Mouse (Mus musculus): ENCODE measurements around the gene Qrich2.
"Not testable (repeated sequence)": the region's sequence is repeated elsewhere in the genome, so short reads cannot be mapped to it uniquely, and the experiment has no call there.

The Qrich2 gene

DNA sequence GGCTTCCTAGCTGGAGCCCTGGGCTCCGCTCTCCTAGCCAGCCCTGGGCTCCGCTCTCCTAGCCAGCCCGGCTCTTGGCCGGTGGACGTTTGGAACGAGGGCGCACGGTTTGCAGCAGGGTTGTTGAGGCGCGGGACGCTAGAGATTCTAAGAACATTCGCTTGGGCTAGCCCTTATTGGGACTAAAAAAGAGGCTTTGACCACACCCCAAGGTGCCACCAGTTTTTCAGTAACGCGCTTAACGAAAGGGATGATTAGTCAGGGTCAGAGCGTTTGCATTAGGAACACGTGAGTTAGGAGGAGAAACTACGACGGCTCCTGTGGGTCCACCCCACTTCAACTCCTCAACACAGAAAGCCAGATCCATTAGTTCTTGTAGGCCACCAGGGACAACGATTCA is at the start of gene Qrich2:
Gene Qrich2 (minus strand): TSS at position 101 of the 400 bp plus-strand sequence.
- no peak for DNase-seq

DNA sequence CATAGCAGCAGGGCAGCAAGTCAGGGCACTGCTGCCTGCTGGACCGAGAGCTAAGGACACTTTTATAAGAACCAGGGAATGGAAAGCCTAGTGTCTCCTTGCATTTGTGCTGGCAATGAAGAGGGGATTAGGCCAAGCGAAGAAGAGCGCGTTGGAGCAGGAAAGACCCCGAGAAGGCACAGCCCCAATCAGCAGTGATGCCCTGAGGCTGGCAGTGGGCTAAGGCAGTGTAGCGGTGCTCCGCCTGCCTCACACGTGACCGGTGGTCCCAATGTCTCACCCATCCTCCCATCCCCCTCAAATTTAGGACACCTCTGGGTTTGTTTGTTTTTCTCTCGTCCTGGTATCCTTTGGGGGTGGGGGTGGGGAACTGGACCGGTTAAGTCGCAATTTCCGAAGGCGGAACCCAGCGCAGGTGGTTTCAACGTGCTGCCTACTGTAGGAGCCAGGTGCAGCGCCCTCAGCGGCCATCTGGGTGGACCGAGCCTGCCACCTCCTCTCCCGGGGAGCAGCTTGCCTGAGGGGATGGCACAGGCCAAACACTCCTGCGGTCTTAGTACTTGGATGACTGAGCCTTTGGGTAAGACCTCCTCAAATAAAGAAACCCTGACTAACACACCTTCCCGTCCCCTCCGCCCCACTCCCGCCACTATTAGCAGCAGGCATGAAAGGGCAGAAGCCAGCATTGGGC is 49.4 kb upstream of the Qrich2 start:
- DNase-seq = no peak

DNA sequence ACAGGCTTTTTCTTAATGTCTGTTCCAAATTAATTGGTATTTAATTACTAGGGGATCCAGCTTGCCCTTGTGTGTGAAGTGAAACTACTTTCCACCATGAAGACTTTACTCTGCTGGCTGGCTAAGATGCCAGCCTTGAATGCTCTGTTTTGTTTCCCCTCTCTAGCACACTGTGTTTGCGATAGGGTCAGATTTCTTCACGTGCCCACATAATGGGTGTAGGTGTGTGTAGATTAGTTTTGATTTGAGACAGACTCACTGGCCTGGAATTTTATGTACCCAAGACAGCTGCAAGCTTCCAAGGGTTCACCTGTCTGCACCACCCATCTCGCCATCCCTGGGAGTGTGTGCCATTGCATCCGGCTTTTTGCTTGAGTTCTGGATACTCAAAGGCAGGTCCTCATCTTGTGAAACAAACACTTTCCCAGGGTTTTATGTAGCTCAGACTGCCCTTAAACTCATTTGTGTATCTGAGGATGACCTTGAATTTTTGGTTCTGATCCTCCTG is 47.5 kb upstream of the Qrich2 start:
- no peak for DNase-seq

DNA sequence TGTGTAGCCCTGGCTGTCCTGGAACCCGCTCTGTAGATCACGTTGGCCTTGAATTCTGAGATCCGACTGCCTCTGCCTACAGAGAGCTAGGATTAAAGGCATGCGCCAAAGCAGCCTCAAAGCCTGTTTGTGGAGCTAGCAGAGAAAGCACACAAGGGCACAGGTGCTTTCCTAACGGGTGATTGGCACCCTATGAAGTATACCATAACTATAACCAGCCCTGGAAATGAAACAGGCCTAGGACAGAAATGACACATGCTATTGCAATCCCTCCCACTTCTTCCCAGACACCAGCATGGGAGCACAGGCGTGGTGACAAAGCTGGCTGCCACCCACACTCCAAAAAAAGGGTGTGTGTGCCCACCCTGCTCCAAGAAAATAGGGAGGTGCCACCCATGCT is 46.9 kb upstream of the Qrich2 start:
- DNase-seq = no peak

DNA sequence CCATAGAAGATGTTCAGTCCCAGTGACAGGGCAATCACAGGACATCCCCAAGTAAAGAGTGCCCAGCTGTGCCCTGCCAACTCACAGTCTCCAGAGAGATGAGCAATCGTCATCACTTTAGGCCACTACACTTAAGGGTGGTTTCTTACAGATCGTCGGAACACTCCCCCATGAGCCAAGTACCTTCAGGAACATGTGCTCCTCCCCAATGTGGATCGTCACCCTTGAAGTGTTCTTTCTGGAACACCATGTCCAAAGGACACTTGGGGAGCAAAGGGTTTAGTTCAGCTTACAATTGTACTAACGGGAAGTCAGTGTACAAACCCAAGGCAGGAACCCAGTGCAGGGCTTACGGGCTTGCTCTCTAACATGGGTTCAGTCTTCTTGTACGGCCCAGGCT is 46.1 kb upstream of the Qrich2 start:
- DNase-seq = no peak

DNA sequence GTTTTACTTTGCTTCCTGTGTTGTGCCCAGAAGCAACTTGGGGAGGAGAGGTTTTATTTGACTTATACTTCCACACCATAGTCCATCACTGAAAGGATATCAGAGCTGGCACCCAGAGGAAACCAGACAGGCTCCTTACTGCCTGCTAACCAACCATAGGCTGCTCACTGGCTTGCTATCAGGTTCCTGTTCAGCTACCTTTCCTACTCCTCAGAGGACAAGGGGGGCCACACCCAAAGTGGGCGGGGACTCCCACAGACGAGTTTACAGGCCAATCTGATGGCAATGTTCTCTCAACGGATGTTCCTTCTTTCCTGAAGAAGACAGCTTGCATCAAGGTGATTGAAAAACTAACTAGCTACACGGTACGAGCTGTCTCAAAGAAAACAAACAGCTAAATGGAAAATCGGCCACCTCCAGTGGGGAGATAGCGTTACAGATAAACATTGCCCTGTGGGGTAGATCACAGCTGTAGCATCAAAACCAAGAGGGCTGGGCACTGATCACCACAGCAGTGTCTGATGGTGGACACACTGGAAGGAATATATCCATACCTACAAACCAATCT is 45.3 kb upstream of the Qrich2 start:
- DNase-seq = no peak

DNA sequence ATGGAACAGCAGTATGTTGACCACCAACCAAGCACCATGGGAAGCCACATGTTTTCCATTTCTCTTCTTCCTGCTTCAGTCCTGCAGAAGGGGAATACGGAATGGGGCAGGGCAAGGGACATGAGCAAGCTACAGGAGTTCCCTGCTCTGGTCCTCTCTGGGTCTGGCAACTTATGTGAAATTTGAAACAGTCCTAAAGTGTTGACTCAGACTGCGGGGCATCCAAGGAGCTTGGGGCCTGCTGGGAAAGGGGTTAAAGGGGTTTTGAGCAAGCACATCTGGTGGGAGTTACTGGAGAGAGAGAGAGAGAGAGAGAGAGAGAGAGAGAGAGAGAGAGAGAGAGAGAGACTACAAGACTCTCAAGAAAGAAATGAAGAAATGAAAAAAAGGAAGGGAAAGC is 42.6 kb upstream of the Qrich2 start:
- DNase-seq = no peak

DNA sequence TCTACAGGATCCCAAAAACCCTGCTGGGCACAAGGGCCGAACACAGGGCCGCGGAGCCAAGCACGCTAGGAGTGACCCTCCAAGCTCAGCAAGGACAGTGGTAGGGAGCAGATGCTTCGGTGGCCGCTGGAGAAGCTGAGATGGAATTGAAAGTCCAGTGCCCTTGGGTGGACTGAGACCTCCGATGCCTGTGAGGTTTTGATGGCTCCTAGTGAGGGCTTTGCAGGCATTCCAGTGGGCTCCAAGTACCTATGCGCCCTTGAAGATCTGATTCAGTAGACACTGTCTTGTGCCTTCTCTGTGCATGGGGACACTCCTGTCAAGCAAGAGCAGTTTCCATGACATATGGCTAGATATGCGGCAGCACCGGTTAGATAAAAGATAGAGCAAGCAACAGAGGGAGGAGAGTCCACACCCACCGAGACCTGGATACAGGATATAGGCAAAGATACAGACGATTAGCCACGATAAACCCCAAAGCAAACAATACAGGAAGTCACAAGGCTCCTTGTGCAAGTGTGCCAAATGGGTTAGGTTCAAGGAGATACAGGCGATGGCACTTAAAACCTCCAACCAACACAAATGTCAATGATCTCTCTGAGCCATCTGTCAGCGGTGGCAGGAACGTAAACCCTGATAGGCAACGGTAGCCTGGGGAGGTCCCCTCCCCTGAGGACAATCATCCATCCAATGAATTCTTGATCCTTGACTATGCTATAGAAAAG is 40.3 kb upstream of the Qrich2 start:
- no peak for DNase-seq

DNA sequence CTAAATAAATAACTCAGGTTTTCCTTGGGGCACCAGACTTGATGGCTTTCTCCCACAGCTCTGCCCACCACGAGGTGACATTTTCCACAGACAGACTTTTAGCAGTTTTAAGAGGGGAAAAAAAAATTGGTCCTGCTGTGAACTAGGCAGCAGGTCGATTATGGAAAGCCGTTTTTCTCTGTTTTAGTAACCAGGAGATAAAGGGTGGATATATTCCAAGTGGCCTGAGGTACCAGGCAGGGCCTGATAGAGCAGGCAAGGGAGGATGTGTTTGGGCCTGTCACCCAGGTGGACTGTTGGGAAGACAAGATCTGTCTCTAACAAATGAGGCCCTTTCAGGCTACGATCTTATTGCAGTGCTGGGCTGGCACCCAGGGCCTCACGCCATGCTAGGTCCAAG is 39.5 kb upstream of the Qrich2 start:
- no peak for DNase-seq

DNA sequence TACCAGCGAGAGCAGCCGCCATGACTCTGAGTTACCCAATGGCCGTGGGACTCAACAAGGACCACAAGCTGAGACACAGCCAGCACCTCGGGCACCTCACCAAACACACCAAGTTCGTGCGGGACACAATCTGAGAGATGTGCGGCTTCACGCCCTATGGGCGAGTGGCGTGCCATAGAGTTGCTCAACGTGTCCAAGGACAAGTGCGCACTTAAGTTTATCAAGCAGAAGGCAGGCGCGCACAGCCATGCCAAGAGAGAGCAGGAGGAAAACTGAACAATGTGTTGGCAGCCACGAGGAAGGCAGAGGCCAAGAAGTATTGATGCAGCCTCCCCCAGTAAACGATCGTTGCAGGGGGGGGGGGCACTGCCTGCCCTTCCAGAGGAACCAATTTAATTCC is 38.5 kb upstream of the Qrich2 start:
- DNase-seq = no peak

DNA sequence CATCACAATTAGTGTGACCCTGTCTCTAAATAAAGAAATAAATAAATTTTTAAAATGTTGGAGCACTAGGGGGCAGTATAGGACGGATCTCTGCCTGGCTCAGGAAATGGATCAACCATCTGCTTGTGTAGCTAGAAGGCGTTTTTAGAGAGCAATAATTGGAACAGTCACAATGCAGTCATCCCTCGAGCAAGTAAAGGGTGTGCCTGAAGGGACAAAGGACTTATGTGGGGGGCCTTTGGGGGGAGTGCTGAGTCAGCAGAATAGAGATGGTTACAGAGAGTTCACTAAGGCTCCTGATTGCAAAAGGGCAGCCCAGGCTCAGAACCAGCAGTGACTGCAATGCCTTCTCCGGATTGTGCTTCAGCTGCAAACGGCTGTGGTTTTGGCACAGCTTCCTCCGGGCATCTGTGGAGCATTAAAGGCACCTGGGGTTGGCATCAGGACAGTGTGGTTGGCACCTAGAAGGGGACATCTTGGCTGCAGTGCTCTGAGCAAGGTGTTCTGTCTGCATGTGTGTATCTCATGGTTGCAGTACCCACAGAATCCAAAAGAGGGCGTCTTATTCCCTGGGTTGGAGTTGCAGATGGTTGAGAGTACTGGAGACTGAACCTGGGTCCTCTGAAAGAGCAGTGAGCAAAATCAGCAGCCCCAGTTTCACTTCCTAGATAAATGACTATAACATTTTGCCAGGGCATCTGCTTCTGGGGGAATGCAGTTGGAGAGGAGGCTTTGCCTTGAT is 35.1 kb upstream of the Qrich2 start:
- peak; percentile 15 for DNase-seq

DNA sequence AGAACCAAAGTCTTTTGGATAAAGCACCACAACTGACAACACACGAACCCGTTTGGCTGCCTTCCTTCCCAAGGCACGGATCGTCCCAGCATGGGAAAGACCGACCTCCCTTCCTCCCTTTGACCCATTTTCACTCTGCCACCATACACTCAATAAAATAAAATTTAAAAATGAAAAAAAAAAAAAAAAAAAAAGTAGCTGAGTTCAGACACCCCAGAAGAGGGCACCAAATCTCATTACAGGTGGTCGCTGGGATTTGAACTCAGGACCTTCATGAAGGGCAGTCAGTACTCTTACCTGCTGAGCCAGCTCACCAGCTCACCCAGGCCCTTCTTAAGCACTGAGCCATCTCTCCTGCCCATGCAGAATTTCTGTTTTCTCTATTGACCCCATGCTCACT is 33.0 kb upstream of the Qrich2 start:
- no peak for DNase-seq

DNA sequence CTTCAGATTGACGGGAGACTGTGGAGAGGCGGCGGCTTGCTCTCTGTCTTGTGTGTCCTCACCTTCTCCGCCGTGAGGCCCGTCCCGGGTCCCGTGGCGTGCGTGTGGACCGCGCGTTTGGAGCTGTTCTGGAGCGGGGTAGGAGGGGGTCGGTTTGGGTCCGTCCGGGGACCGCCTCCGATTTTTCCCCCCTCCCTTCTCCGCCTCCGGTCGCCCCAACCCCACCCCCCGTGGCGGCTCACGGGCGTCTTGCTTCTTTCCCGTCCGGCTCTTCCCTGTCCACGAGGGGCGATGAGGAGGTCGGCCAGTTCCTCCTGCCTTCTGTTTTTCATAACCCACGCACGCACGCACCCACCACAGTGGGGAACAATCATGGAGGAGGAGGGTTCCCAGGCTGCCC is 32.6 kb upstream of the Qrich2 start:
- DNase-seq = no peak

DNA sequence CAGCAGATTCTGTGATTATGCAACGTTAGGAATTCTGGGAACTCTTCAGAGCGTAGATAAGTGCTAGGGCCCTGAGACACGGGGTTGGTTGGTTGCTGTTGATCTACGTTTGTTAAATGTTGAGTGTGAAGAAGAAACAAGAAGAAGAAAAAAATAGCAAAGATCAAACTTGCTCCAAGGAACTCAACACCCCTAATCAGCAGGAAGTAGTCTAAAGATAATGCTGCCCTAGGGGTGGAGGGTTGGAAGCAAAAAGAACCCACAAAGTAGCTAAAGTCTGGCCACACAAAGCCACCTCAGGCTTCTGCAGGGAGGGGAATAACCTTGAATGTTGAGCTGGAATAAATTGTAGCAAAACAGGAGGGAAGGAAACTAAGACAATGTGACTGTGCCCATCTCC is 31.3 kb upstream of the Qrich2 start:
- no peak for DNase-seq

DNA sequence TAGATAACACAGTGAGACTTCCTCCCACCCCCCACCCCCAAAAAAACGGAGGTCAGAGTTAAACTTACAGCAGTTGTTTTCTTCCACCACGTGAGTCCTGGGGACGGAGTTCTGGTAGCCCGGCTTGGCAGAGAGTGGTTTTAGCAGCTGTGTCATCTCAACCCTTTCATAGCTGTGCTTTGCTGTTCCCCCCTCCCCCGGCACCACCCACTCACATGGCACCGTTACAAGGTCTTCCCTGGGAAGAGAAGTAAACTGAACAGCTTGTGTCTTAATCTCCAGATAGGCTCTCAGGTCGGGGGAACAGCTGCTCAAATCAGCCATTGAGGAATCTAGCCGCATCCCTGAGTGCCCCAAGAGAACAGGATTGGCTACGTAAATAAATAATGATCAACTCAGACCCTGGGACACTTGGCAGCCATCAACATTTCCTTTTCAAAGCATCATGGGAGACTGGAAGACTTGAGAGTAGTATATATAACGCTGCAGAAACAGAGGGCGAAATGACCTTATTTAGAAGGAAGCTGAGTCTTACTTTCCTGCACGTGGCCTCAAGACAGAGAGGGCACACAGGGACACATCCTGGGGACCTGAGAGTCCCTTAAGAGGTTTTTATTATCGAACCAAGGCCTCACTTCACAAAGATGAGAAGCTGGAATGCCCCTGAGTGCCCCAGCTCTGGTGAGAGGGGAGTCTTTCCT is 28.6 kb upstream of the Qrich2 start:
- no peak for DNase-seq

DNA sequence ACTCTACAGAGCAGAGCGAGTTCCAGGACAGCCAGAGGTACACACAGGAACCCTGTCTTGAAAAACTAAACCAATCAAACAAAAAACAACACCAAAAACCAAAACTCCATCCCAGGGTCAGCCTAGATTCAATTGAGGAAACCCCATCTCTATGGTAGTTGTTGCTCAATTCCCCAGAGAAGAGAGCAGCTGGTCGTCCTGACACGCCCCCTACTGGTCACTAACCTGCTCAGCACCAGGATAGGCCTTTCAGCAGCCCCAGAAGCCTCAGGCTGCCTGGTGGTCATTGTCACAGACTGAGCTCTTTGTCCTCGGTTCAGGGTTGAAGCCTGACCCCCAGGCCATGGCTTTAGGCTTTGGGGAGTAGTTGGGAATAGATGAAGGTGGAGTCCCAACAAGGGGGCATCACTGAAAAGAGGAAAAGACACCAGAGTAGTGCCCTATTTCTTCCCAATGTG is 27.8 kb upstream of the Qrich2 start, which contains the start of gene Prpsap1:
Gene Prpsap1 (minus strand): TSS at position 408 of the 458 bp plus-strand sequence.
- DNase-seq = peak; percentile 53

DNA sequence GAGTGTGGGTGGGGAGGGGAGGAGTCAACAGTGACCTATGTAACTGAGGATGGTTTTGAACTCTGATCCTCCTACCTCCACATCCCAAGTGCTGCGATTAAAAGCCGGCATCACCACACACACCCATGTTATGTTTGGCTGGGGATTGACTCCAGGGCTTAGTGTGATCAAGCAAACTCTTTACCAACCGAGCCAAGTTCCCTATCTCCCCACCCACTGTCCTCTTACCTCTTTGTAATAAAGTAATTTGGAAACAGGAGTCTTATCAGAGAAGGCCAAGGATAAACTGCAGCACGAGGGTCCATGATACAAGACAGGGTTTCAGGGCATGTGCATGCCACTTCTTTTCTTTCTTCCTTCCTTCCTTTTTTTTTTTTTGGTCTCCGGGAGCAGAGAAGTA is 27.1 kb upstream of the Qrich2 start:
- DNase-seq = no peak

DNA sequence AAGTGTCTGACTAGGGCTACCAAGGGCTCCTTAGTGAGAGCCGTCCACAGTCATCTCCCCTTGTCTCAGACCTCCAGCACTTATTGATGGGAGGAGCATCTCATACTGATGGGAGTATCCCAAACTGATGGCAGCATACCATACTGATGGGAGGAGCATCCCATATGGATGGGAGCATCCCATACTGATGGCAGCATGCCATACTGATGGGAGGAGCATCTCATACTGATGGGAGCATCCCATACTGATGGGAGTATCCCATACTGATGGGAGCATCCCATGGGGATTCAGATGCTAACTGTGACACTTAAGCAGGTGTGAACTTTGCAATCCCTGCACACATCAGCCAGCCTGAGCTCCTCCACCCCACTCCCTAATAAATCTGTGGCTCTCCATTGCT is 26.5 kb upstream of the Qrich2 start:
- DNase-seq = not testable (repeated sequence)

DNA sequence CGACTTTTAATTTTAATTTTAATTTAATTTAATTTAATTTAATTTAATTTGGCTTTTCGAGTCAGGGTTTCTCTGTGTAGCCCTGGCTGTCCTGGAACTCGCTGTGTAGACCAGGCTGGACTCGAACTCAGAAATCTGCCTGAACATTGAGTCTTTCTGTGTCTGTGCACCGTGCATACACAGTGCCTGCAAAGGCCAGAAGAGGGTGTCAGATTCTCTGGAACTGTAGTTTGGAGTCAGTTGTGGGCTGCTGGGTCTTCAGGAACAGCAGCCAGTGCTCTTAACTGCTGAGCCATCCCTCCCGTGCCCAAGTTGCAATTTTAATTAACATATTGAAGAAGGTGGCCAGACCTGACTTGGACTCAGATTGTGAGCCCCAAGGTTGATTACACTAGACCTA is 25.3 kb upstream of the Qrich2 start:
- DNase-seq = no peak

DNA sequence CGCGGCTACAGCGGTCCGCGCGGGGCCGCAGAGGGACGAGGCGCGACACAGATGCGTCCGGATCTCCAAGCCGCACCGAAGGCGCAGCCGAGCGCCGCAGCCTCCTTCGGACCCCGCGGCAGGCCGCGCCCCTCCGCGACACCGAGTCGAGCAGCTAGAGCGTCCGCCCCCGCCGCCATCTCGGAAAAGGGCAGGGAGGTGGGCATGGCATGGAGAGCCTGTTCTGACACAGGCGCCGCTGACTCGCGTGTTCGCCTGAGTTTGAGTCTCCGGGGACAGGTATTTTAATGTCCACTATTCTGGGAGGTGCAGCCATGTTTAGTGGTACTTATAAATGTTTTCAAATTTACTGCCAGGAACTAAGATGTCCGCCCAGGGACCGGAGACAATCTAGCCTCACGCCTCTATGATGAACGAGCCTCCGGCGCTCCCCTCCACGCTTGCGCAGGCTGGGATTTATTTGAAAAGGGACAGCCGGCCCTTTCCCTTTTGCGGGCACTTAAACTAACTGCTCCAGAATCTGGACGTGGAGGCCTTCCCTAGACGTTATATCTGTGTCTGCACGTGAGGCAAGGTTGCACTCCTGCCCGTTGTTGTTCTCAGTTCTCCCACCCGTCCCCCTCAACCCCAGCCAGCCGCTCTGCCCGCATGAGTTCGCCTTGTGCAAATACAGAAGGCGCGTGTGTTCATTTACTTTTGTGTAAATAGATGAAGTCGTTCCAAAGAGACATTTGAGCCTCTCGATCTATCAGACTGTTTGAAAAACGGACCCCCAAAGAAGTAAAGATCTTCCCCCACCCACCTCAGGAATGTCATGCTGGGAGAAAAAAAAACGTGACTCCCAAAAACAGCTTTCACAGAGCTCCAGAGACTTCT is 24.4 kb upstream of the Qrich2 start:
- DNase-seq = peak; percentile 88

DNA sequence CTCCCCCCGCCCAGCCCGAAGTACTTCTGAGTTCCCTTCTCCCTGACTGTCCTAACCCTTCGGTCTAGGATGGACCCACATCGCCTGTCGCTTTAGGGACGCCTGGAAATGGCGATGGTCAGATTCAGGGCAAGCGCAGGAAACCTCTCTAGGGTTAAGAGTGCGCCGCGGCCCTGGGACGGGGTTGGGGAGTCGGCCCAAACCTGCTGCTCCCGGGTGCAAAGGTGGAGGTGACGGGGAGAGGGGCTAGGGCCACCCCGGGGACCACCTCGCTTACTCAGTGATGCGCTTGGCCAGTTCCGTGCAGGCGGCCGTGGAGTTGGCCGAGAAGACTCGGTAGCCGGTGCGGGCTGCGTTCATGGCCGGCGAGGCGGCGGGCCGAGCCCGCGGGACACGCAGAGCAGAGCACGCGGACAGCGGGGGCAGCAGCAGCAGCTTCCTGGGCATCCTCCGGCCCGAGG is 23.8 kb upstream of the Qrich2 start:
- no peak for DNase-seq
